Mouse (Mus musculus): Measurements from ENCODE around the gene Dnajc30.

- TF ChIP-seq GATA1 (IDR thresholded peaks at IDR 0.05; ENCODE audit: borderline replicate concordance, low read length) (no peak), FLI1 (IDR thresholded peaks at IDR 0.05; ENCODE audit: low read length) (no peak)
Observed at GRCm38 (mm10) chr5:135106758-135107256, 42.8 kb downstream of the Dnajc30 start.
